ENCODE assay signal across 20 mouse cellular contexts in the genomic region with DNA sequence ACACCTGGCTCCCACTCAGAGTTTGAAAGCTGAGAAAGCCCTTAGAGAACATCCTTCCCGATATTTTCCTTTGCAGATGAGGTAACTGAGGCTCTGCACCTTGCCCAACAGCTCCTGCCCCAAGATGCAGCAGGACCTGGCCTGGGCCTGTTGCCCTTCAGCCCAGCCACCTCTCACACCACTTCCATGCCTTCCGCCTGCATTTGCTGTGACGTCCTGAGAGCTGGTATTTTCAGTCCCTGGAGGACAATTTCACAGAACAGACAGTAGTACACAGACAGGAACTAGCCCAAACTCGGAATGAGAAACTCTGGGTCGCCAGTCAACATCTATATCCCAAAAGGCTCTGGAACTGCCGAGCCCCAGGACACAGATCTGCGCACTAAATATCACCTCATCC. TPM values are rescaled to one million over a fixed set of nuclear protein-coding genes. Genes with fewer than 3 reads are reported as not detected.
"Had no signal": no experiment of that assay in that cellular context is flagged by ENCODE, and none has a peak within 500 bp of the region (broad histone marks: within the 10 kb centered on the region; RNA-seq: fewer than 3 reads in every experiment).

No protein-coding gene starts in this region.

- H3K27ac ChIP-seq: midbrain, embryonic 10.5 days; midbrain, embryonic 12.5 days; neural tube, embryonic 13.5 days; neural tube, embryonic 15.5 days; stomach, embryonic 15.5 days; stomach, postnatal 0 days had no signal

- H3K4me1 ChIP-seq: midbrain, embryonic 10.5 days; midbrain, embryonic 12.5 days; neural tube, embryonic 13.5 days; neural tube, embryonic 15.5 days; stomach, embryonic 15.5 days had no signal

- H3K27me3 ChIP-seq: midbrain, embryonic 12.5 days; neural tube, embryonic 13.5 days; neural tube, embryonic 15.5 days; stomach, embryonic 15.5 days had no signal

- H3K4me3 ChIP-seq: midbrain, embryonic 10.5 days; midbrain, embryonic 12.5 days; myocyte; neural tube, embryonic 13.5 days; neural tube, embryonic 15.5 days; stomach, embryonic 15.5 days had no signal

- DNase-seq: lung, adult 18-20 months; lung, embryonic 14.5 days; lung, postnatal 10 days; lung, postnatal 4 days; midbrain, embryonic 14.5 days; retina, postnatal 1 day; right cerebral cortex, adult 18-20 months; right cerebral cortex, postnatal 25 days; thymus, adult 2 months; thymus, postnatal 25 days; thymus, postnatal 4 days had no signal

- H3K9me3 ChIP-seq: midbrain, embryonic 10.5 days; midbrain, embryonic 12.5 days; neural tube, embryonic 13.5 days; neural tube, embryonic 15.5 days; stomach, embryonic 15.5 days had no signal

- H3K36me3 ChIP-seq: midbrain, embryonic 10.5 days; midbrain, embryonic 12.5 days; neural tube, embryonic 15.5 days; stomach, embryonic 15.5 days had no signal

RNA-seq across cellular contexts. Expression of gene Klb, which starts 26.6 kb away (rescaled TPM):
- total RNA-seq: megakaryocyte, adult 5-6 weeks; megakaryocyte-erythroid progenitor cell, adult 5-6 weeks had no signal
- polyA plus RNA-seq: lung, embryonic 14.5 days; midbrain, embryonic 12.5 days had no signal
